Mouse (Mus musculus): ENCODE results near the gene Prrx1.

The Prrx1 gene

GRCm38 (mm10) chr1:163311861-163312811, 1.4 kb downstream of the Prrx1 start:
- peak; percentile 54 for DNase-seq (ENCODE audit: low read depth, low spot score)

GRCm38 (mm10) chr1:163311006-163311836, 2.3 kb downstream of the Prrx1 start:
- DNase-seq (ENCODE audit: low read depth, low spot score) = peak; percentile 56

GRCm38 (mm10) chr1:163310023-163310754, 3.3 kb downstream of the Prrx1 start:
- peak; percentile 48 for DNase-seq (ENCODE audit: low read depth, low spot score)

DNA sequence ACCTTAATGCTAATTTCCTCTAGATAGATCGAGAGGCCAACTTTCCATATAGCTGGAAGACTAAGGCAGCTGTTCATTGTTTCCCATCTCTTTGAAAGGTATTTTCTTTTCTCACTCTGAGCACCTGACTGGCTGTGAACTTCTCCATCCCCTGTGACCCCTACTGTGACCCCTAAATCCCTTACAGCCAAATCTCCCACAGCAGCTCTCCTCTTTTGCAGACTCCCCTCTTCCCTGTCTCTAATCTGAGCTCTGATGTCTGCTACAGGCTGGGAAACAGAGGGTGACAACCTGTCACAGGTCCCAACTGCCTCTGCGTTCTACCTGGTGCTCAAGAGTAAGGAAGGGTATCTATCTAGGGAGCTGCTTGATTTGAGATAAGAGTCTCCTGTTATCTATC, 4.0 kb downstream of the Prrx1 start:
- DNase-seq (ENCODE audit: low read depth, low spot score) = peak; percentile 40

DNA sequence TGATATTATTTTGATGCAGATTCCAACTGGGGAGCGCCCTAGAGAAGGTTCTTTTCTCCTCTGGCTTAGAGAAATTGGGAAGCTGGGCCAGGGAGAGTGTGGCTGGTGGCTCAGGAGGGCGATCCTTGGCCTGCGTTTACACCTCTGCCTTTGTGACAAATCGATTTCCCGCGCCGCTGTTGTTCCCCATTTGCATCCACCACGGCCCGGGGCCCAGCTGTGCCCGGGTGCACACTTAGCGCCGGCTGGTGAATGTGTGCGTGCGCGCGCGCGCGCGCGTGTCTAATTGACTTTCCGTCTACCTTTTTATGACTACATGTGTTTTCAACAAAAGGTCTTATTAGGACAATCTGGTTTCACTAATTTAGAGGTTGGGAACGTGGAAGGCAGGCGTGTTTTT, 4.9 kb downstream of the Prrx1 start:
- no peak for DNase-seq (ENCODE audit: low read depth, low spot score)

- no peak for DNase-seq (ENCODE audit: low read depth, low spot score)
These were observed 5.8 kb downstream of the Prrx1 start for GRCm38 (mm10) chr1:163307706-163308105.

DNA sequence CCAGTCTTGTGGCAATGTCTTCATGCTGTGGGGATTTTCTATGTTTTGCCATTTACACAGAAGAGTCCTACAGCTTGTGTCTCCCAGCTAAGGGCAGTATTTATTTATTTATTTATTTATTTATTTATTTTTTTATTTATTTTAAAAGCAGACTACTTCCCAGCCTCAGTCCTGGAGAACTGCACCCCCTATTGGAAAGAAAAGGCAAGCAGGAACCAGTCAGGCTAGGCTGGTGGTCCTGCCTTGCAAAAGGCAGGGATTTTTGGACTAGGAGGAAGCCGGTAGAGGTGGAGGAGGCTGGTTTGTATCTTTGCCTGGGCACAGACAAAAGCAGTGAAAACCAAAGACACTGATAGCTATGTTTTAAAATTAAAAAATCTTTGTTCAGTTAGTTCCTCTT, 7.6 kb downstream of the Prrx1 start:
- no peak for DNase-seq (ENCODE audit: low read depth, low spot score)

DNA sequence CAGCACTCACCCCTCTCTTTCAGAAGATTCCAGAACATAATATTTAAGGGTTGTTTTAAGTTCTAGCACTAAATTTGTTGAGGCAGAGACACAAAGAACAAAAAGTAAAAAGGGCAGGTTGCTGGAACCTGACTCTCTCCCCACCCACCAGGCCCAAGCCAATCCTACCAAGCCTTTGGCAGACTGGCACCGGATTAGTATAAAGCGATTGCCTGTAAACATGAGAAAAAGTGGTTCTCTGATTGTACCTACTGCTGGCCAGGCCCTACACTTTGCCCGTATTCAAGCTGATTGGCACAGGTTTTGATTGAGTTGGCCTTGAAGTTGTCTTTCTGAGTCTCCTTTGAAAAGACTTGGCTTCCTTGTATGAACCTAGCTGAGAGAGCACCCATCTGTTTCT, 8.7 kb downstream of the Prrx1 start:
- DNase-seq (ENCODE audit: low read depth, low spot score) = no peak

DNA sequence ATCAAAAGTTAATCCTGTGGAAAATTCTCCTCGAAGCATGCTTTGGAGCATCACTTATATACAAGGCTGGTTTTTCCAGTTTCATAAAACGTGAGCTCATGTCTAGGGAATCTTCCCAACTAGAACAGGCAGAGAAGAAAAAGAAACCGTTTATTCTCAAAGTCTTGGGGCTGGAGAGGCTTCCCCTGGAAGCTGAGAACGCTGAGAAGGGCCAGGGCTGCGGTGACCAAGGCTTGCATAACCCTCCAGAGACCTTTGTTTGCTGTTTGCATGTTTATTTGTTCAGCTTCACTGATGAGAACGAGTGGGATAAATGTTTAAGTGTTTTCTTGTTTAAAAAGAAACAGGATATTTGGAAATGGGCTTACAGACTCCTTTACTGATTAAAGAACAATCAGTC, 11.2 kb downstream of the Prrx1 start:
- no peak for DNase-seq (ENCODE audit: low read depth, low spot score)

DNA sequence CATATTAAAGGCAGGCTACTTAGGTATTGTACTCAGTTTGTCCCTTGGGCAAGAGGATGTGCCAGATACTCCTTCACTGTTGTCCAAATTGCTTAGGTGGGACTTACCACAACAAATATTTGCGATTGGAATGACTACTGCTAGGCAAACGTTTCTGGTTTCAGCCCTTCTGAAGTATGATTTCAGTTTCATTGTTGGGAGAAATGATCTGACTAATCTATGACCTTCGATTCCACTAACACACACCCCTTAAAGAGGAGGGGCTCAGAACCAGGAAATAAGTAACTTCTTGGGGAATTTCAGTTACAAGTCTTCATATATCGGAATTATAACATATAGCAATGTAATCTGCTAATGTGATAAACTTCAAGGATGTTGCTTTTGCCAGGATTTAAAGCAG, 20.4 kb downstream of the Prrx1 start:
- DNase-seq (ENCODE audit: low read depth, low spot score) = peak; percentile 65

DNA sequence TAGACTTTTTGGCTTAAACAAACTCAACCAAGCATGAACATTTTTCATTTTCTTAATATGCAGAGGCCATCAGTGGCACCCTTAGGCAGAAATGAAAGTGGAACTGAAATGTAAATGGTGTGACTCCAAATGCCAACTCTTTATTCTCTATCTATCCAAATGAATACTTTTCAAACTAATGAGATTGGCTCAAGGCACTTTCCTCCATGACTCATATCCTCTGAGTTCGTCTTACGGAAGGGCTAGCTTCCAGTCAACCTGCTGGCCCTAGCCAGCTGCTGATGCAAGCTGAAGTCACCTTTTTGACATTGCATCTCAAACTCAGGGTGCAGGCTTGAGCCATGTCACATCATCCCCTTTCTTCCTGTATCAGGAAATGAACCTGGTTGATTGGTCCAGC, 21.6 kb downstream of the Prrx1 start:
- peak; percentile 93 for DNase-seq (ENCODE audit: low read depth, low spot score)

GRCm38 (mm10) chr1:163289131-163289530, 24.4 kb downstream of the Prrx1 start:
- DNase-seq (ENCODE audit: low read depth, low spot score) = no peak

- DNase-seq (ENCODE audit: low read depth, low spot score) = no peak
These were observed 28.0 kb downstream of the Prrx1 start for GRCm38 (mm10) chr1:163285539-163285938.

DNA sequence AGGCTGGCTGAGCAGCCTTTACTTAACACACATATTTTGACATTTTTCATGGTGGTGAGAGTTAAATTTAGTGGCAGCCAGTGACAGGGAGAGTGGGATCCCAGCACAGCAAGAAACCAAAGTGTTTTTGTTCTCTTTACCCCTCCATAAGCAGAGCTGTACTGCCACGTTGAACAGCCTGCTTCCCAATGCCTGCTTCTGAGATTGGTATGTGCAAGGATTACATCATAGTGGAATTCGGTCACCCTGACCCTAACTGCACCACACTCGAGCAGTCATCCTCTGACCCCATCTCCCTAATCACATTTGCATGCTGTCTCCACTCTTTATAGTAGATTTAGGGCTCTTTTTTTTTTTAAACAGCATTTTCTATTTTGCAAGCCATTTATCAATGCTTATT, 28.4 kb downstream of the Prrx1 start:
- no peak for DNase-seq (ENCODE audit: low read depth, low spot score)

DNA sequence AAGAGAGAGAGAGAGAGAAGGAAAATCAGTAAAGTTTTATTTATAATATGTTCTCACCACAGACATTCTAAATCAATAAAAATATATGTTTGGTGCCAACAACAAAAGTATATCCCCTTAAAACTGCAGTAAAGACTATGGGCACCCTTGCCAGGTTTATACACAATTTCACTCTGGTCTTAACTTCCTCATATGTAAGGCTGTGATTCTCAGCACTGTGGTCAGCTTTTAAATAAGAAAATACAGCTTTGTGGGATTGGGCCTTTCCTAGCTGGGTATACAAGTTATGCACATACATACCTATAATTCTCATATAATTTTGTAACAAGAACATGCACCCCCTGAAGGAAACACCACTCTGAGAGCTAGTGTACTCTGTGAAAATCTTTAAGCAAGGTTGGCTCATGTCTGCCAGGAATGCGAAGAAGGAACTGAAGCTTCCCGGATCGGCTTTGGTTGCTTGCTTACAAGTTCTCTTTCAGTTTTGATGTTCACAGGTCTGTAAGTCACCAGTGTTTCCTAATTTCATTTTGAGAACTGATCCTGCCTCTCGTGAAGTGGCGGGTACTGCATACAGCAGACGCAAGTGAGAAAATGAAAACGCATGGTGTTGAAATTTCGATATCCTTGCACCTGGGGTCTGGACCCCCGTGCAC, 29.4 kb downstream of the Prrx1 start:
- DNase-seq (ENCODE audit: low read depth, low spot score) = no peak

GRCm38 (mm10) chr1:163281450-163282198, 31.9 kb downstream of the Prrx1 start:
- no peak for DNase-seq (ENCODE audit: low read depth, low spot score)

DNA sequence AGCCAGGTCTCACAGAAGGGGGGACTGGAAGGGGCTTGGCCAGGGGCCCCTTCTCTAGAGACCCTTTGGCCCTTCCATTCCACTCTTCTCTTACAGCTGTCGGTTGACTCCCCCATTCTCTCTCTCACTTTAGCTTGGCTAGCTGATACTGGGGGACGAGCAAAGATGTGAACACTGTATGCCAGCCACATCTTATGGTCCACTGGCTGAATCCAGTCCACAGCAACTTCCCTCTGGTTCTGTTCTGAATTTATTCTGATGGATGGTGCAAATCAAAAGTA, 32.7 kb downstream of the Prrx1 start:
- DNase-seq (ENCODE audit: low read depth, low spot score) = no peak

GRCm38 (mm10) chr1:163280097-163280841, 33.2 kb downstream of the Prrx1 start:
- DNase-seq (ENCODE audit: low read depth, low spot score) = peak; percentile 77

DNA sequence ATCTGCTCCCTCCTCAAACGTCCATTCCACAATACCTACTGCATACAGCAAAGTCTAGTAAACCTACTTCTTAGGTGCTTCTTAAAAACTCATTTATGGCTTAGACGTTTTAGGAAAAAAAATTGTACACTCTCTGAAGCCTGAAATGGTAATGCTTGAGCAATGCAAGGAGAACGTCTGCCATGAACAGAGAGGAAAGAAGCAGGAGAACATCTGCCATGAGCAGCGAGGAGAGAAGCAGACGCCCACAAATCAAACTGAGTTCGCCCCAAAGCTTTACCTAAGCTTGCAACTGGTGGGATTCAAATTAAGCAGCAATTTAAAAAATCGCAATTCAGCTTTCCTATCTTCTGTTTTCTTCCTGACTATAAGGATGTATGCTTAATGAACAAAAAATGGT, 36.4 kb downstream of the Prrx1 start:
- DNase-seq (ENCODE audit: low read depth, low spot score) = no peak

GRCm38 (mm10) chr1:163274919-163275318, 38.6 kb downstream of the Prrx1 start:
- DNase-seq (ENCODE audit: low read depth, low spot score) = peak; percentile 66
